Mouse (Mus musculus) kidney, embryonic 15.5 days (tissue): ENCODE results near the gene Tmem56. TPM values are rescaled to one million over a fixed set of nuclear protein-coding genes. Genes with fewer than 3 reads are reported as not detected.

Experiments
- ATAC-seq: fragments of 200-750 bp; cut with Nextera tagmentation; replicated peaks from 2 replicates; pipeline ENCODE4 v1.8.0; 2017; ENCODE audit warnings: moderate TSS enrichment; ENCODE audit not compliant: low FRiP score
- H3K27ac ChIP-seq: fragments of 300-500 bp; sonication (generic); 2 replicates; pipeline ENCODE4 v1.5.1; 2015; ENCODE audit warnings: mild to moderate bottlenecking, inconsistent platforms
- H3K27me3 ChIP-seq: fragments of 300-500 bp; sonication (generic); 2 replicates; pipeline ENCODE4 v1.6.1; 2015; ENCODE audit warnings: inconsistent platforms
- H3K36me3 ChIP-seq: fragments of 300-500 bp; sonication (generic); 2 replicates; pipeline ENCODE4 v1.6.1; 2015; ENCODE audit warnings: inconsistent platforms
- H3K4me1 ChIP-seq: fragments of 300-500 bp; sonication (generic); 2 replicates; pipeline ENCODE4 v1.6.1; 2015; ENCODE audit warnings: inconsistent platforms
- H3K4me2 ChIP-seq: fragments of 300-500 bp; sonication (generic); 2 replicates; pipeline ENCODE4 v1.6.1; 2015; ENCODE audit warnings: moderate library complexity, mild to moderate bottlenecking, inconsistent platforms
- H3K4me3 ChIP-seq: fragments of 300-500 bp; sonication (generic); replicated peaks from 2 replicates; pipeline ENCODE4 v1.5.1; 2015; ENCODE audit warnings: mild to moderate bottlenecking, inconsistent platforms
- H3K9ac ChIP-seq: fragments of 300-500 bp; sonication (generic); 2 replicates; pipeline ENCODE4 v1.6.1; 2015; ENCODE audit warnings: mild to moderate bottlenecking, inconsistent platforms
- H3K9me3 ChIP-seq: fragments of 300-500 bp; sonication (generic); replicated peaks from 2 replicates; pipeline ENCODE4 v1.6.1; 2016; ENCODE audit warnings: inconsistent platforms
- WGBS: fragments of 180-500 bp; shearing (Covaris S2); methylation state at CpG from one replicate; pipeline ENCODE4 v1.1.7; 2015; ENCODE audit warnings: mixed read lengths; 5-methylcytosine and 5-hydroxymethylcytosine counted together
- polyA plus RNA-seq: library from polyadenylated mRNA; unstranded; fragments of >200 nt; fragmentation: Nextera tagmentation; extraction: Ambion mirVana; gene quantifications from 2 replicates; pipeline ENCODE4 v1.2.1, GENCODE M21; 2015

The Tmem56 gene
- polyA plus RNA-seq, 1 experiment from 2014 or later: 1.6 TPM

GRCm38 (mm10) chr3:121309429-121309828, 26.5 kb upstream of the Tmem56 start:
- no peak for ATAC-seq

GRCm38 (mm10) chr3:121308935-121309334, 26.0 kb upstream of the Tmem56 start:
- ATAC-seq: no peak

More at GRCm38 (mm10) chr3:121309429-121309828, 26.5 kb upstream of the Tmem56 start:
- Histone ChIP-seq H3K36me3 (no peaks in the 10 kb centered on the region), H3K27me3 (no peaks in the 10 kb centered on the region), H3K4me3 (no peak overlapping the region), H3K4me2 (no peak overlapping the region), H3K4me1 (peaks cover 23% of the 10 kb centered on the region), H3K9me3 (no peaks in the 10 kb centered on the region; the same call in 1 of the 2 replicates), H3K9ac (no peak overlapping the region), H3K27ac (no peak overlapping the region)
- 79% methylated on average over 4 of the region's 4 CpGs for WGBS

GRCm38 (mm10) chr3:121307532-121308234, 24.8 kb upstream of the Tmem56 start:
- no peaks in the 10 kb centered on the region for H3K36me3 ChIP-seq
- H3K9me3 ChIP-seq: no peaks in the 10 kb centered on the region; the same call in 1 of the 2 replicates
- no peak overlapping the region for H3K4me2 ChIP-seq
- ATAC-seq: peak; percentile 72
- peaks cover 9% of the 10 kb centered on the region; the same call in 1 of the 2 replicates for H3K4me1 ChIP-seq
- no peak overlapping the region for H3K9ac ChIP-seq
- no peaks in the 10 kb centered on the region for H3K27me3 ChIP-seq
- no peak overlapping the region for H3K4me3 ChIP-seq
- WGBS: 73% methylated on average over 7 of the region's 7 CpGs
- H3K27ac ChIP-seq: no peak overlapping the region

More at GRCm38 (mm10) chr3:121308935-121309334, 26.0 kb upstream of the Tmem56 start:
- H3K9ac ChIP-seq: no peak overlapping the region
- no peak overlapping the region for H3K4me3 ChIP-seq
- H3K27ac ChIP-seq: no peak overlapping the region
- no peak overlapping the region for H3K4me2 ChIP-seq
- WGBS: 87% methylated on average over 5 of the region's 5 CpGs
- H3K27me3 ChIP-seq: no peaks in the 10 kb centered on the region
- H3K4me1 ChIP-seq: peaks cover 22% of the 10 kb centered on the region
- no peaks in the 10 kb centered on the region for H3K36me3 ChIP-seq
- H3K9me3 ChIP-seq: no peaks in the 10 kb centered on the region; the same call in 1 of the 2 replicates

GRCm38 (mm10) chr3:121306641-121307040, 23.7 kb upstream of the Tmem56 start:
- H3K27me3 ChIP-seq: no peaks in the 10 kb centered on the region

GRCm38 (mm10) chr3:121294200-121294599, 11.3 kb upstream of the Tmem56 start:
- Histone ChIP-seq H3K4me1 (peaks cover 6% of the 10 kb centered on the region), H3K4me2 (no peak overlapping the region), H3K9ac (no peak overlapping the region), H3K27ac (no peak overlapping the region), H3K9me3 (no peaks in the 10 kb centered on the region), H3K27me3 (no peaks in the 10 kb centered on the region), H3K4me3 (no peak overlapping the region), H3K36me3 (no peaks in the 10 kb centered on the region)
- no peak for ATAC-seq
- 80% methylated on average over 2 of the region's 2 CpGs for WGBS

More at GRCm38 (mm10) chr3:121306641-121307040, 23.7 kb upstream of the Tmem56 start:
- H3K4me3 ChIP-seq: no peak overlapping the region
- H3K36me3 ChIP-seq: no peaks in the 10 kb centered on the region
- H3K27ac ChIP-seq: no peak overlapping the region
- WGBS: 92% methylated on average over 7 of the region's 7 CpGs
- H3K9me3 ChIP-seq: no peaks in the 10 kb centered on the region; the same call in 1 of the 2 replicates
- H3K9ac ChIP-seq: no peak overlapping the region
- H3K4me2 ChIP-seq: no peak overlapping the region
- ATAC-seq: no peak
- H3K4me1 ChIP-seq: 0 out of 2 replicates have a peak, but pooled peaks cover 3% of the 10 kb centered on the region

- Histone ChIP-seq H3K4me2 (peak within 1 kb of the TSS; percentile 62), H3K27ac (peak within 1 kb of the TSS; percentile 99), H3K4me1 (peaks cover 6% of the 10 kb centered on the region), H3K27me3 (no peaks in the 10 kb centered on the region), H3K9ac (peak within 1 kb of the TSS; percentile 73), H3K9me3 (no peaks in the 10 kb centered on the region), H3K4me3 (peak within 1 kb of the TSS; percentile 80), H3K36me3 (no peaks in the 10 kb centered on the region)
- under 1% methylated on average over 42 of the region's 42 CpGs for WGBS
- ATAC-seq: peak; percentile 98
Observed at GRCm38 (mm10) chr3:121291560-121292258, 8.8 kb upstream of the Tmem56 start, which contains the start of gene Alg14. Alg14 (plus strand) TSS chr3:121291773.

GRCm38 (mm10) chr3:121291225-121291559, 8.3 kb upstream of the Tmem56 start:
- Histone ChIP-seq H3K4me2 (peak overlapping the region; percentile 62), H3K4me3 (peak overlapping the region; percentile 80), H3K9ac (peak overlapping the region; percentile 57), H3K36me3 (no peaks in the 10 kb centered on the region), H3K27me3 (no peaks in the 10 kb centered on the region), H3K27ac (peak overlapping the region; percentile 99), H3K9me3 (no peaks in the 10 kb centered on the region), H3K4me1 (peaks cover 6% of the 10 kb centered on the region)
- 6% methylated on average over 7 of the region's 7 CpGs for WGBS
- no peak; the same call in 1 of the 2 replicates for ATAC-seq

- no peaks in the 10 kb centered on the region for H3K9me3 ChIP-seq
- H3K4me2 ChIP-seq: peak overlapping the region; percentile 62
- peak overlapping the region; percentile 99; the same call in 1 of the 2 replicates for H3K27ac ChIP-seq
- H3K4me3 ChIP-seq: peak overlapping the region; percentile 80
- no peaks in the 10 kb centered on the region for H3K36me3 ChIP-seq
- WGBS: 70% methylated on average over 8 of the region's 8 CpGs
- peak overlapping the region; percentile 57 for H3K9ac ChIP-seq
- H3K4me1 ChIP-seq: peaks cover 6% of the 10 kb centered on the region
- no peak for ATAC-seq
- no peaks in the 10 kb centered on the region for H3K27me3 ChIP-seq
Observed at GRCm38 (mm10) chr3:121290681-121291080, 7.8 kb upstream of the Tmem56 start.

- ATAC-seq: no peak
- Histone ChIP-seq H3K27me3 (no peaks in the 10 kb centered on the region), H3K9ac (no peak overlapping the region), H3K9me3 (no peaks in the 10 kb centered on the region), H3K36me3 (no peaks in the 10 kb centered on the region), H3K4me2 (no peak overlapping the region), H3K27ac (no peak overlapping the region), H3K4me1 (peaks cover 4% of the 10 kb centered on the region), H3K4me3 (no peak overlapping the region)
- WGBS: 99% methylated on average over 2 of the region's 2 CpGs
Observed at GRCm38 (mm10) chr3:121287151-121287550, 4.3 kb upstream of the Tmem56 start.

GRCm38 (mm10) chr3:121285219-121285618, 2.3 kb upstream of the Tmem56 start:
- H3K4me2 ChIP-seq: no peak overlapping the region
- no peaks in the 10 kb centered on the region for H3K36me3 ChIP-seq
- no peaks in the 10 kb centered on the region for H3K27me3 ChIP-seq
- no peak overlapping the region for H3K9ac ChIP-seq
- no peak overlapping the region for H3K4me3 ChIP-seq
- no peaks in the 10 kb centered on the region for H3K9me3 ChIP-seq
- no peak for ATAC-seq
- WGBS: 90% methylated on average over 6 of the region's 6 CpGs
- no peak overlapping the region for H3K27ac ChIP-seq
- H3K4me1 ChIP-seq: no peaks in the 10 kb centered on the region

- 0 out of 2 replicates have a peak, but pooled peaks have one; percentile 22 for ATAC-seq
- Histone ChIP-seq H3K9ac (no peak overlapping the region), H3K27ac (no peak overlapping the region), H3K4me1 (no peaks in the 10 kb centered on the region), H3K27me3 (no peaks in the 10 kb centered on the region), H3K36me3 (no peaks in the 10 kb centered on the region), H3K9me3 (no peaks in the 10 kb centered on the region), H3K4me3 (no peak overlapping the region), H3K4me2 (no peak overlapping the region)
- WGBS: 76% methylated on average over 14 of the region's 14 CpGs
Observed at GRCm38 (mm10) chr3:121279679-121280078, 3.2 kb downstream of the Tmem56 start.

GRCm38 (mm10) chr3:121277557-121277956, 5.3 kb downstream of the Tmem56 start:
- Histone ChIP-seq H3K27ac (no peak overlapping the region), H3K9me3 (no peaks in the 10 kb centered on the region), H3K27me3 (no peaks in the 10 kb centered on the region), H3K4me2 (no peak overlapping the region), H3K9ac (no peak overlapping the region), H3K36me3 (no peaks in the 10 kb centered on the region), H3K4me3 (no peak overlapping the region), H3K4me1 (no peaks in the 10 kb centered on the region)
- WGBS: 83% methylated on average over 4 of the region's 4 CpGs
- ATAC-seq: no peak
